Mouse (Mus musculus) skeletal muscle tissue, adult 2 months (tissue): ENCODE measurements at regions not wholly inside any gene's neighbourhood (a gene's known extent, or its start where the extent isn't known, plus 50 kb on each side); places are given as distances from the start of the nearest gene placed in this dataset.
A peak's percentile ranks its signal among the peaks of the same experiment; 100 is the strongest.

Experiments
- DNase-seq: peaks from one replicate; pipeline ENCODE4 v3.0.0-alpha.2; 2012; ENCODE audit warnings: low read depth, low spot score

- DNase-seq: no peak
Measured at GRCm38 (mm10) chr12:54320533-54320932, 116.9 kb upstream of the Egln3 start.

- no peak for DNase-seq
Measured at GRCm38 (mm10) chr12:54316980-54317471, 113.4 kb upstream of the Egln3 start.

- DNase-seq: no peak
Measured at GRCm38 (mm10) chr12:54316066-54316567, 112.5 kb upstream of the Egln3 start.

GRCm38 (mm10) chr12:54314153-54314552 lies 110.5 kb upstream of the Egln3 start:
- no peak for DNase-seq

GRCm38 (mm10) chr12:54313211-54313845 lies 109.7 kb upstream of the Egln3 start:
- peak; percentile 28 for DNase-seq

GRCm38 (mm10) chr12:54312522-54313210 lies 109.0 kb upstream of the Egln3 start:
- no peak for DNase-seq

GRCm38 (mm10) chr12:54311896-54312521 lies 108.3 kb upstream of the Egln3 start:
- DNase-seq: no peak

GRCm38 (mm10) chr12:54309874-54310273 lies 106.2 kb upstream of the Egln3 start:
- DNase-seq: no peak

GRCm38 (mm10) chr12:54309219-54309618 lies 105.6 kb upstream of the Egln3 start:
- DNase-seq: no peak

GRCm38 (mm10) chr12:54305135-54305630 lies 101.5 kb upstream of the Egln3 start:
- no peak for DNase-seq

- DNase-seq: no peak
Measured at GRCm38 (mm10) chr12:54303746-54304145, 100.1 kb upstream of the Egln3 start.

- no peak for DNase-seq
Measured at GRCm38 (mm10) chr12:54299506-54299905, 95.8 kb upstream of the Egln3 start.

GRCm38 (mm10) chr12:54293248-54293647 lies 89.6 kb upstream of the Egln3 start:
- no peak for DNase-seq

- no peak for DNase-seq
Measured at GRCm38 (mm10) chr12:54290311-54290710, 86.7 kb upstream of the Egln3 start.

- no peak for DNase-seq
Measured at GRCm38 (mm10) chr12:54288747-54289146, 85.1 kb upstream of the Egln3 start.

GRCm38 (mm10) chr12:54288041-54288502 lies 84.4 kb upstream of the Egln3 start:
- no peak for DNase-seq

- DNase-seq: no peak
Measured at GRCm38 (mm10) chr12:54286911-54287819, 83.5 kb upstream of the Egln3 start.

GRCm38 (mm10) chr12:54283646-54284045 lies 80.0 kb upstream of the Egln3 start:
- DNase-seq: no peak

- DNase-seq: no peak
Measured at GRCm38 (mm10) chr12:54283011-54283410, 79.4 kb upstream of the Egln3 start.

- no peak for DNase-seq
Measured at GRCm38 (mm10) chr12:54282281-54282921, 78.7 kb upstream of the Egln3 start.

- DNase-seq: no peak
Measured at GRCm38 (mm10) chr12:54280457-54280856, 76.8 kb upstream of the Egln3 start.
